Mouse (Mus musculus): ENCODE data around the gene Baiap2l1.
"Not testable (repeated sequence)": the region's sequence is repeated elsewhere in the genome, so short reads cannot be mapped to it uniquely, and the experiment has no call there.

Gene Baiap2l1

DNA sequence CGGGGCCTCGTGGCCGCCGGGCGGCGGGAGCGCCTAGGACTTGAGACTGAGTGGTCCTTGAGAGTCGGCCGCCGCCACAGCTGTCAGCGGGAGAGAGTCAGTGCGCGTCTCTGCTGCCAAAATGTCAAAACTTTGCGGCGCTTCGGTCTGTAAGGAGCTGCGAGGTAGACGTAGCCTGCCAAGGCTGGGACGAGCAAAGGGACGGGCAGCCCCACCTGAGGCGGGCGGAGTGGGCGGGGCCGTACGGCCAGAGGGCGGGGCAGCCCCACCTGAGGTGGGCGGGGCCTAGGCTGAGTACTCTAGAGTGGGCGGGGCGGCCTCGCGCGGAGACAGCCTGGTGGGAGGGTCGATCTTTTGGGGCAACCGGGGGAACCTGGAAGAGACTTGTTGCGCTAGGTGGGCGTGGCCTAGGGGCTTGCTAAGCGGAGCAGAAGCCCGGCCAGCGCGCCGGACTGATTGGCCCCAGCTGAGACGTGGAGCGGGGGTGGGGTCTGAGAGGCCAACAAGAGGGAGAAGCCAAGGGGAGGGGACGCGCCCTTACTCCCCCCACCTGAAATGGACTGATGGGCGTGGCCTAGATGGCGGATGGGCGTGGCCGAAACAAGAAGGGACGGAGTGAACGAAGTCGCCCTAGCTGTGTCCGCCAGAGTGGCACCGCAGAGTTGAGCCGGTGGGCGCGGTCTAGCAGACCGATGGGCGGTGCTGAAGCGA lies at the start of gene Baiap2l1:
Baiap2l1 (minus strand) TSS at position 232 of the 711 bp plus-strand sequence.
- peak; percentile 65 for DNase-seq (ENCODE audit: low read depth, low spot score)

DNA sequence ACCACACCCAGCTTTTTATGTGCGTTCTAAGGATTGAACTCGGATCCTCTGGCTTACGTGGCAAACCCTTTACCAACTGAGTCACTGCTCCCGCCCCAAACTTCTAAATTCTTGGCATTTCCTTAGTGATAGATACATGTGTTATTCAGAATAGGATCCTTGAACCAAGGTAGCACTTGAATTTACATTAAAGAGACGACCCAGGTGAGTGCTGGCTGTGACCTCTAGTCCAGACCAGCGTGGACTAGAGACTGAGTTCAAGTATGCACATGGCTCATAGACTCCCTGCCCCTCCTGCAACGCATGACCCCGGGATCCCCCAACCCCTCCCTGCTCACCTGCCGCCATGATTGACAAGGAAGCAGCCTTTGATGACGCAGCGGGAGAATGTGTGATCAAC lies 48.3 kb upstream of the Baiap2l1 start:
- DNase-seq (ENCODE audit: low read depth, low spot score): no peak

DNA sequence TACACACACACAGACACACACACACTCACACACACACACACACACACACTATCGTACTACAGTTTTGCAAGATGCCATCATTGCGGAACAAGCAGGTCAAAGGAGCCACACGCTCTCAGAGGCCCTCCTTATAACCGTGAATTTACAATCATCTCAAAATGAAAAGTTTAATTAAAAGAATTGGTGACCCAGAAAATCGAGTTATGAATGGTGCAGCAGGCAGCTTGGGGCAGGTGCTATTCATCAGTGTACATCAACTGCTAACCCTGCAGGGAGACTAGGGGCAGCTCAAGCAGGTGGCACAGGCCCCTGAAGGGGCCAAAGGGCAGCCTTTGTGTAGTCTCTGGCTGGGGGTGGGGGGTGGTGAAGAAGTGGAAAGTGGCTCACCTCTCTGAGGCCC lies 42.9 kb upstream of the Baiap2l1 start:
- no peak for DNase-seq (ENCODE audit: low read depth, low spot score)

GRCm38 (mm10) chr5:144397566-144397965 lies 39.7 kb upstream of the Baiap2l1 start:
- DNase-seq (ENCODE audit: low read depth, low spot score): no peak

- DNase-seq (ENCODE audit: low read depth, low spot score): no peak
These were observed 36.2 kb upstream of the Baiap2l1 start for GRCm38 (mm10) chr5:144394142-144394541.

- no peak for DNase-seq (ENCODE audit: low read depth, low spot score)
These were observed 29.9 kb upstream of the Baiap2l1 start for GRCm38 (mm10) chr5:144387851-144388250.

GRCm38 (mm10) chr5:144383936-144384335 lies 26.0 kb upstream of the Baiap2l1 start:
- DNase-seq (ENCODE audit: low read depth, low spot score): no peak

GRCm38 (mm10) chr5:144381782-144382181 lies 23.9 kb upstream of the Baiap2l1 start:
- no peak for DNase-seq (ENCODE audit: low read depth, low spot score)

DNA sequence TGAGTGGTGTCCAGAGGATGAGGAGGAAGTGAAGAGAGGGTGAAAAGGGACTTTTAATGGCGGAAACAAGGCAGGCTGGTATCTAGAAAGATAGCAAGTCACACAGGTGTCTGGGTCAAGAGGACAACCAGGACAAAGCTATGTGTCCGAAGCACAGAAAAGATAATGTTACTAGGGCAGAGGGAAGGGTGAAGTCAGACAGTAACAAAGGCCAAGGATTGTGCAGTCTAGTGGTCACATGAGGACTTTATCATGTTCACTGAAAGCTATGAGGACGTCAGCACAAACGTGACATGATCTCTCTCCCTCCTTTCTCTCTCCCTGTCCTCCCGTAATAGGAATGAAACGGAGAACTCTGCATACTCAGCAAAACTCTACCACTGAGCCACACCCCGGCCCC lies 22.8 kb upstream of the Baiap2l1 start:
- no peak for DNase-seq (ENCODE audit: low read depth, low spot score)

DNA sequence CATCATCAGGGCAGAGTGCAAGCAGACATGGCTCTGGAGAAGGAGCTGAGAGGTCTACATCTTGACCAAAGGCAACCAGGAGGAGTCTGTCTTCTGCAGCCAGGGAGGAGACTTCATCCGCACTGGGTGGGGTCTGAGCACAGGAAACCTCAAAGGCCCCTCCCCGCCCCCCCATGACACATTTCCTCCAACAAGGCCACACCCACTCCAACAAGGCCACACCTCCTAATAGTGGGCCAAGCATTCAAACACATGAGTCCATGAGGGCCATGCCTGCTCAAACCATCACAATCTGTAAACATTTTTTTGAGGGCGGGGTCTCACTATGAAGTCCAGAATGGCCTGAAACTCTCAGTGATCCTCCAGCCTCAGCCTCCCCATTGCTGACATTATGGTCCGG lies 21.5 kb upstream of the Baiap2l1 start:
- DNase-seq (ENCODE audit: low read depth, low spot score): no peak

DNA sequence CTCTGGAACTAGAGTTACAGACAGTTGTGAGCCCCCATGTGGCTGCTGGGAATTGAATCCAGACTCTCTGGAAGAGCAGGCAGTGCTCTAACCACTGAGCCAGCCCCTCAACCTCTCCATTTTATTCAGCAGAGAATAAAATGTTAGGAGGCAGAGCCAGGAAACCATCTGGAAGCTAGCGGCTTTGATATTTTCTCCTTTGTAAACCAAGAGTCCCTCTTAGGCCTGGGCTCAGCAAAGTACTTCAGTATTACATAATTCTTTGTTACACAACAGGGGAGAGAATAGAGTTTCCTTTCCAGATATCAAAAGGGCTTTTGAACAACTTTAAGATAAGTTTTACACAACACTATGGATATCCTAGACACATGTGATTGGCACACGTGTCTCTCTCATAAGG lies 15.0 kb upstream of the Baiap2l1 start:
- DNase-seq (ENCODE audit: low read depth, low spot score): no peak

- DNase-seq (ENCODE audit: low read depth, low spot score): no peak
These were observed 14.3 kb upstream of the Baiap2l1 start for GRCm38 (mm10) chr5:144372177-144372576.

DNA sequence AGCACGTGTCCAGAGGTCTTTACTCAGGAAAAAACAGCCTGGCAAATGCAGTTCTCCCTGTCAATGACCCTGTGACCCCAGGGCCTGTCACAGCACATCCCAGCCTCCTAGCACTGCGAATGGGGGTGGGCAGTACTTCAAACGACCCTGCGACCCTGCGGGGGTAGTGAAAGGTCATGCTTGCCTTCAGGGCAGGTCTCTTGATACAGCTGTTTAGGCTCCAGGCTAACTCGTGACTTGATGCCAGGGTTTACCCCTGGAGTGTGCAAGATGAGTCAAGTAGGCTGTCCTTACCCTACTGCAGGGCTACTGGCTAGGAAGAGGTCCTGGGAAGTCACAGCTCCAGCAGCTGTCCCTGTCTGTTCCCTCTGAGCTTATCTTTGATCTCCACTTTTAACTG lies 13.1 kb upstream of the Baiap2l1 start:
- DNase-seq (ENCODE audit: low read depth, low spot score): no peak

DNA sequence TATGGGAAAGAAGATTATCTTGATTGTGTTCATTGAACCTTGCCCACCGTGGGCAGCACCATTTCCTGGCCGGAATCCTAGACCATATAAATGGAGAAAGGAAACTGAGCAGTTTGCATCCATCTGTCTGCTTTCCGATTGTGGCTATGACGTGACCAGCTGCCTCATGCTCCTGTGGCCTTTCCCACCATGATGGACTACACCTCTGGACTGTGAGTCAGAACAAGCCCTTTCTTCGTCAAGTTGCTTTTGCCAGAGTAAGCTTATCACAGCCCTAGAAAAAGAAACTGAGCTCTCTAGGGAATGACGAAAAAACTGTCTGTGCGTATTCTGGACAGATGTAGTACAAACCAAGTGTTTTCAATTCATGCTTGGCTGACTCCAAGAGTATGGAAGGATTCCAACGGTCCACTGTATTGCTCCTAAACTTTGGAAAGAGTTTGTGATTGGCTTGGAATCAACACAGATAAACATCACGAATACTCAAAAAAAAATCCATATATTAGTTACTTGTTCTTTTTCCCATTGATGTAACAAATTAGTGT lies 10.8 kb upstream of the Baiap2l1 start:
- DNase-seq (ENCODE audit: low read depth, low spot score): no peak

DNA sequence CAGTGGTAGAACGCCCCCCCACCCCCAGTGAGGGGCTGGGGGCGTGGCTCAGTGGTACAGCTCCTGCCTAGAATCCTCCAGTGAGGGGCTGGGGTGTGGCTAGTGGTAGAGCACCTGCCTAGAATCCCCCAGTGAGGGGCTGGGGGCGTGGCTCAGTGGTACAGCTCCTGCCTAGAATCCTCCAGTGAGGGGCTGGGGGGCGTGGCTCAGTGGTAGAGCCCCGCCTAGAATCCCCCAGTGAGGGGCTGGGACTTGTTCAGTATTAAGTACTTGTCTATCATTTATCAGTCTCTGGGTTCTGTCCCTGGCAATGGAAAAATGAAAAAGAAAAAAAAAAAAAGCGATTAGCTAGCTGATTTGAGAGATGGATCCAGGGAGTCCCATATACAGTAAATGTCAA lies 8.6 kb upstream of the Baiap2l1 start:
- not testable (repeated sequence) for DNase-seq (ENCODE audit: low read depth, low spot score)

DNA sequence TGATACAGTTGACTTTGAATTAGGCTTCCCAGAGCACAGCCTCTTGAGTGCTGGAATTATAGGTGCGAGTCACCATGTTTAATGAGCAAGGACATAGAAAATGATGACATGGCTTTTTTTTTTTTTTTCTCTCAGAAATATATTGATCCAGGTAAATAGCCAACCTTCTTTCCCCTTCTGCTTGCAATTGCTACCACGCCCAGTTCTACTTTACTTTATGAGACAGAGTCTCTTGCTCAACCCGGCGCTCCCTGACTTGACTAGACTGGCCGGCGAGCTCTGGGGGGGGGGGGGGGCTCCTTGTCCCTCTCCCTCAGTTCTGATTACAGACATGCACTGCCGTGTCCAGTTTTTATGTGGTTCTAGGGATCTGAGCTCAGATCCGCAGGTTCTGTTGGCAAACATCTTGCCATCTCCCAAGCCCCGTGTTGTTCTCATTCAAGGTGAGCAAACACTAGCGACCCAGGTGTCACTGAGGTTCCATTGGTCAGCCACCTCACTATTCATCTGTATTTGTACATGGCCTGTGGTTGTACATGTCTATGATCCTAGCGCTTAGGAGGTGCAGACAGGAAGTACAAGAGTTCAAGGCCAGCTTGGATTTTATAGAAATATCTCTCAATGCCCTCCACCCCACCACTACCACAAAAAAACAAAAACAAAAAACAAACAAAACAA lies 6.9 kb upstream of the Baiap2l1 start:
- no peak for DNase-seq (ENCODE audit: low read depth, low spot score)

GRCm38 (mm10) chr5:144360346-144360745 lies 2.4 kb upstream of the Baiap2l1 start:
- DNase-seq (ENCODE audit: low read depth, low spot score): no peak

DNA sequence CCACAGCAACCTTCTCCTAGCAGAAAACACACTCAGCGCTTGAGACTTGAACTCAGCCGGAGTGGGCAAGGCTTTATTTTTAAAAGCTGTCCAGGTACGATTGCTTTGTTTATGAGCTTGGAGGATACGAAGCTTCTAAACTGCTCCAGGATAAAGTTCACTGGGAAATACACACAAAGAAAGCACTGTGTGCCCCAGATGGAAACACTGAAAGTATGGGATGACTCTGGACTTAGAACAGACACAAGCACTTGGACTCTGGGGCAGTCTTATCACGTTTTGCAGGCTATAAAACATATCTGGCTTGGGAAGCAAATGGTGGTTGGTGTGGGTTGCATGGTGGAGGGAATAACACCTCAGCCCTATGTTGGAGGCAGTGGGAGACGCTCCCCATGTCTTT lies 2.0 kb upstream of the Baiap2l1 start:
- no peak for DNase-seq (ENCODE audit: low read depth, low spot score)

DNA sequence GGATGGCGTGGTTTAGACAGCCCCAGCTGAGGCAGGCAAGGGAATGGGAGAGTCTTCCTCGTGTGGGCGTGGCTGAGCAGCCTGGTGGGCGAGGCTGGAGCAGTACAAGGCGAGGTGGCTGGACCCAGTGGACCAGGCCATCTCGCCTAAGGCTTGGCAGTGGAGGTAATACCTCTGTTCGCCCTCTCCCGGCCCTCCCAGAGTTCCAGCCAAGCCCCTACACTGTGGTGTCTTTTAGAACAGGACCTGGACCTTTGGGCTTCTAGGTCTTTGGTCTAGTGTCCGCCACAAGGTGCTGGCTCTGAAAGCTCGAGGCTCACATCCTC lies 643 bp upstream of the Baiap2l1 start:
- no peak for DNase-seq (ENCODE audit: low read depth, low spot score)

- no peak for DNase-seq (ENCODE audit: low read depth, low spot score)
These were observed 396 bp downstream of the Baiap2l1 start for GRCm38 (mm10) chr5:144357551-144357880.

GRCm38 (mm10) chr5:144356776-144357455 lies 996 bp downstream of the Baiap2l1 start:
- DNase-seq (ENCODE audit: low read depth, low spot score): no peak

- no peak for DNase-seq (ENCODE audit: low read depth, low spot score)
These were observed 5.5 kb downstream of the Baiap2l1 start for GRCm38 (mm10) chr5:144352250-144353047.

Data from retina, adult 2 months (tissue).